Comparison of ENCODE assay signal across 8 mouse cellular contexts in the genomic region with DNA sequence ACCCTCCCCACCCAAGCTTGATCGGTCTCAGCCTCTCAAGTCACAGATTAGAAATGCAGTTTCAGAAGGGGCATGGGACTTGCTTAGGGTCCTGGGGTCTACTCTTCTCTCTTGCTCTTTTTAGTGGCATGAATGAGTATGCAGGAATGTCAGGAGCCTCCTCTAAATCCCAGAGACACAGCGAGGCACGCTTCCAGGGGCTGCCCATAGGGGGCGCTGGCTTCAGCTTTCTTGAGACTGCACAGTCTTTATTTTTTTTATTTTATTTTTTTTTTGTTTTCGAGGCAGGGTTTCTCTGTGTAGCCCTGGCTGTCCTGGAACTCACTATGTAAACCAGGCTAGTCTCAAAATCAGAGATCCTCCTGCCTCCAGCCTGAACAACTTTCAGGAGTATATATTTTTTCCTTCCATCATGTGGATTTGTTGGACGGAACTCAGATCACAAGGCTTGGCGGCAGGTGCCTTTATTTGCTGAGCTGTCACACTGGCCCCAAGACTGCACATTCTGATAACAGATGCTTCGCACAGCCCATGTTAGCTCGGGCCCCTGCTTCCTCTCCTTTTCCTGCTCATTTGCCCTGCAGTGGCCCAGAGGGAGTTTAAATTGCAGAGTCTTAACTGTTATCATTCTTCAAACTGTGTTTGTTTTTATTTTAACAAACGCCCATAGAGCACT. TPM values are rescaled to one million over a fixed set of nuclear protein-coding genes. Genes with fewer than 3 reads are reported as not detected.
DNase-seq lines count a peak whose midpoint lies in the region; ATAC-seq and TF ChIP-seq lines count a peak whose summit lies in the region.

No protein-coding gene starts in this region.

- no peak overlapping the region for H3K4me3 ChIP-seq in kidney, postnatal 0 days (replicated peaks; ENCODE audit: low read depth, low read length)
- H3K4me3 ChIP-seq in kidney, embryonic 15.5 days (replicated peaks): no peak overlapping the region
- H3K4me3 ChIP-seq in ES-E14 (ENCODE audit: insufficient read depth in 1 of 2, low read depth in 1 of 2, low read length in 2 of 2, poor library complexity in 1 of 2, severe bottlenecking in 1 of 2): no peak overlapping the region
- no peak overlapping the region for H3K4me3 ChIP-seq in liver, embryonic 13.5 days (replicated peaks)

- H3K4me1 ChIP-seq in kidney, postnatal 0 days (replicated peaks; ENCODE audit: insufficient read depth, low read length): peaks cover 16% of the 10 kb centered on the region
- H3K4me1 ChIP-seq in kidney, embryonic 15.5 days: peaks cover 37% of the 10 kb centered on the region
- H3K4me1 ChIP-seq in ES-E14 (ENCODE audit: control insufficient read depth in 2 of 2, insufficient read depth in 2 of 2, low read length in 2 of 2, poor library complexity in 1 of 2): peaks cover 2 to 13% of the 10 kb centered on the region in 2 experiments; a peak in 1 of 4 replicates
- H3K4me1 ChIP-seq in liver, embryonic 13.5 days (replicated peaks): peaks cover 25% of the 10 kb centered on the region; the same call in 1 of the 2 replicates

- H3K9ac ChIP-seq in kidney, postnatal 0 days (ENCODE audit: low read depth, low read length): no peak overlapping the region
- no peak overlapping the region for H3K9ac ChIP-seq in kidney, embryonic 15.5 days
- H3K9ac ChIP-seq in ES-E14 (ENCODE audit: insufficient read depth, low read depth, low read length, poor library complexity, severe bottlenecking): no peak overlapping the region
- no peak overlapping the region for H3K9ac ChIP-seq in liver, embryonic 13.5 days

- no peak for ATAC-seq in kidney, postnatal 0 days (replicated peaks; ENCODE audit: low FRiP score, low read depth)
- no peak for ATAC-seq in kidney, embryonic 15.5 days (replicated peaks; ENCODE audit: low FRiP score)
- ATAC-seq in common myeloid progenitor, adult 5-6 weeks (replicated peaks; ENCODE audit: low read depth, poor library complexity, severe bottlenecking): 0 out of 2 replicates have a peak, but pooled peaks have one; percentile 26
- no peak for ATAC-seq in liver, embryonic 13.5 days (ENCODE audit: low read depth)

- H3K27ac ChIP-seq in kidney, postnatal 0 days: no peak overlapping the region
- no peak overlapping the region for H3K27ac ChIP-seq in kidney, embryonic 15.5 days
- H3K27ac ChIP-seq in ES-E14 (ENCODE audit: insufficient read depth, low read depth, low read length, poor library complexity, severe bottlenecking): no peak overlapping the region
- no peak overlapping the region for H3K27ac ChIP-seq in liver, embryonic 13.5 days

- TF ChIP-seq CTCF in kidney, postnatal 0 days (IDR thresholded peaks at IDR 0.05; ENCODE audit: low read depth): peak; percentile 72

- peak; percentile 60 for DNase-seq in adrenal gland, postnatal 10 days
- DNase-seq in adrenal gland, postnatal 4 days (ENCODE audit: low spot score in 2 of 2): no peak
- peak; percentile 71 for DNase-seq in kidney, postnatal 0 days (ENCODE audit: low spot score)
- peak; percentile 82 for DNase-seq in ES-E14 (ENCODE audit: low read depth, low spot score)
- peak; percentile 36 for DNase-seq in liver, embryonic 13.5 days
- DNase-seq in T-cell, adult 2 months (ENCODE audit: low spot score): no peak

- no peaks in the 10 kb centered on the region for H3K36me3 ChIP-seq in kidney, postnatal 0 days (ENCODE audit: insufficient read depth, low read length)
- H3K36me3 ChIP-seq in kidney, embryonic 15.5 days: peaks cover 13% of the 10 kb centered on the region
- no peaks in the 10 kb centered on the region for H3K36me3 ChIP-seq in ES-E14 (ENCODE audit: control insufficient read depth, insufficient read depth, low read length, poor library complexity, severe bottlenecking)
- H3K36me3 ChIP-seq in liver, embryonic 13.5 days: no peaks in the 10 kb centered on the region

- WGBS in kidney, postnatal 0 days: 35% methylated on average over 10 of the region's 10 CpGs
- 32% methylated on average over 10 of the region's 10 CpGs for WGBS in kidney, embryonic 15.5 days
- WGBS in liver, embryonic 13.5 days (ENCODE audit: insufficient replicate concordance): 11% methylated on average over 10 of the region's 10 CpGs

- in situ Hi-C loops in ES-E14 (cut with MboI; ENCODE audit: low sequenced_read_pairs in 2 of 2, unreplicated experiment in 2 of 2): no loop called here

- no peak overlapping the region for H3K4me2 ChIP-seq in kidney, postnatal 0 days (ENCODE audit: low read length)
- no peak overlapping the region for H3K4me2 ChIP-seq in kidney, embryonic 15.5 days
- H3K4me2 ChIP-seq in liver, embryonic 13.5 days: no peak overlapping the region

- H3K27me3 ChIP-seq in kidney, postnatal 0 days (ENCODE audit: insufficient read depth, low read length): peaks cover 14% of the 10 kb centered on the region
- H3K27me3 ChIP-seq in kidney, embryonic 15.5 days: peaks cover 49% of the 10 kb centered on the region
- peaks cover 75% of the 10 kb centered on the region for H3K27me3 ChIP-seq in liver, embryonic 13.5 days

- H3K9me3 ChIP-seq in kidney, postnatal 0 days (replicated peaks; ENCODE audit: low read length): no peaks in the 10 kb centered on the region
- H3K9me3 ChIP-seq in kidney, embryonic 15.5 days (replicated peaks): no peaks in the 10 kb centered on the region
- no peaks in the 10 kb centered on the region for H3K9me3 ChIP-seq in ES-E14 (ENCODE audit: control insufficient read depth, insufficient read depth, low read depth, low read length)
- H3K9me3 ChIP-seq in liver, embryonic 13.5 days (replicated peaks): no peaks in the 10 kb centered on the region

TF ChIP-seq in ES-E14, 5 proteins besides CTCF, POLR2A, EP300 and RAD21:
- TF ChIP-seq ZNF384 (IDR thresholded peaks at IDR 0.05; ENCODE audit: low read depth, low read length) (0 out of 2 replicates have a peak, but pooled peaks have one; percentile 33), MAFK (IDR thresholded peaks at IDR 0.05; ENCODE audit: insufficient read depth, low read depth, low read length) (no peak)
TF ChIP-seq in ES-E14: peak in this region for 1.

RNA-seq across cellular contexts. Expression of a gene that starts 9.8 kb away (rescaled TPM):
- 10 to 100 TPM; 58.6 to 61.8 TPM for total RNA-seq in adrenal gland, postnatal 10 days (2021)
- total RNA-seq in adrenal gland, postnatal 4 days (2021): 10 to 100 TPM; 71.3 to 82.4 TPM
- polyA plus RNA-seq in kidney, postnatal 0 days (2015; fragmentation: Nextera tagmentation; extraction: Ambion mirVana): 69.5 and 72.5 TPM in 2 replicates
- polyA plus RNA-seq in kidney, embryonic 15.5 days (2015; fragmentation: Nextera tagmentation; extraction: Ambion mirVana): 74.7 and 78.7 TPM in 2 replicates
- total RNA-seq in ES-E14 (2012; rRNA removed): 40.2 and 51.6 TPM in 2 replicates
- 61.7 and 73.9 TPM in 2 replicates for total RNA-seq in common myeloid progenitor, adult 5-6 weeks (2017)
- polyA plus RNA-seq in liver, embryonic 13.5 days (2015; fragmentation: Nextera tagmentation; extraction: Ambion mirVana): 37.1 and 41.7 TPM in 2 replicates

RNA-seq across cellular contexts. Expression of a gene that starts 24.3 kb away (rescaled TPM):
- 1 to 10 TPM; 2.5 to 3.3 TPM for total RNA-seq in adrenal gland, postnatal 10 days (2021)
- 10 to 100 TPM; 10.4 to 11.9 TPM for total RNA-seq in adrenal gland, postnatal 4 days (2021)
- polyA plus RNA-seq in kidney, postnatal 0 days (2015; fragmentation: Nextera tagmentation; extraction: Ambion mirVana): 0.40 and 0.45 TPM in 2 replicates
- 1.5 and 2.1 TPM in 2 replicates for polyA plus RNA-seq in kidney, embryonic 15.5 days (2015; fragmentation: Nextera tagmentation; extraction: Ambion mirVana)
- total RNA-seq in ES-E14 (2012; rRNA removed): not detected in 2 replicates
- not detected in 2 replicates for total RNA-seq in common myeloid progenitor, adult 5-6 weeks (2017)
- 0.14 and 0.25 TPM in 2 replicates for polyA plus RNA-seq in liver, embryonic 13.5 days (2015; fragmentation: Nextera tagmentation; extraction: Ambion mirVana)

RNA-seq across cellular contexts. Expression of a gene that starts 50.8 kb away (rescaled TPM):
- 10 to 100 TPM; 12.8 to 30.6 TPM for total RNA-seq in adrenal gland, postnatal 10 days (2021)
- total RNA-seq in adrenal gland, postnatal 4 days (2021): 10 to 100 TPM; 32.4 to 33.7 TPM
- polyA plus RNA-seq in kidney, postnatal 0 days (2015; fragmentation: Nextera tagmentation; extraction: Ambion mirVana): 40.1 and 44.3 TPM in 2 replicates
- 45.1 and 53.9 TPM in 2 replicates for polyA plus RNA-seq in kidney, embryonic 15.5 days (2015; fragmentation: Nextera tagmentation; extraction: Ambion mirVana)
- 16.9 and 31.2 TPM in 2 replicates for total RNA-seq in ES-E14 (2012; rRNA removed)
- not detected in 2 replicates for total RNA-seq in common myeloid progenitor, adult 5-6 weeks (2017)
- 10.3 and 10.7 TPM in 2 replicates for polyA plus RNA-seq in liver, embryonic 13.5 days (2015; fragmentation: Nextera tagmentation; extraction: Ambion mirVana)

RNA-seq across cellular contexts. Expression of a gene that starts 53.2 kb away (rescaled TPM):
- total RNA-seq in adrenal gland, postnatal 10 days (2021): 10 to 100 TPM; 36.9 to 43.6 TPM
- total RNA-seq in adrenal gland, postnatal 4 days (2021): 10 to 100 TPM; 60.3 to 62.6 TPM
- polyA plus RNA-seq in kidney, postnatal 0 days (2015; fragmentation: Nextera tagmentation; extraction: Ambion mirVana): 37.1 and 38.3 TPM in 2 replicates
- polyA plus RNA-seq in kidney, embryonic 15.5 days (2015; fragmentation: Nextera tagmentation; extraction: Ambion mirVana): 35.5 and 40.6 TPM in 2 replicates
- 43.5 and 80.3 TPM in 2 replicates for total RNA-seq in ES-E14 (2012; rRNA removed)
- 0.92 and 2.1 TPM in 2 replicates for total RNA-seq in common myeloid progenitor, adult 5-6 weeks (2017)
- polyA plus RNA-seq in liver, embryonic 13.5 days (2015; fragmentation: Nextera tagmentation; extraction: Ambion mirVana): 5.6 and 5.7 TPM in 2 replicates

RNA-seq across cellular contexts. Expression of a gene that starts 53.4 kb away (rescaled TPM):
- total RNA-seq in adrenal gland, postnatal 10 days (2021): 1 to 10 TPM; 2.5 to 3.8 TPM
- total RNA-seq in adrenal gland, postnatal 4 days (2021): 1 to 10 TPM; 4.0 to 5.0 TPM
- 0.61 and 1.3 TPM in 2 replicates for polyA plus RNA-seq in kidney, postnatal 0 days (2015; fragmentation: Nextera tagmentation; extraction: Ambion mirVana)
- 0.63 and 1.2 TPM in 2 replicates for polyA plus RNA-seq in kidney, embryonic 15.5 days (2015; fragmentation: Nextera tagmentation; extraction: Ambion mirVana)
- 1.6 TPM in 2 replicates for total RNA-seq in ES-E14 (2012; rRNA removed)
- 0.32 TPM in 1 of 2 replicates, not detected in the other for total RNA-seq in common myeloid progenitor, adult 5-6 weeks (2017)
- polyA plus RNA-seq in liver, embryonic 13.5 days (2015; fragmentation: Nextera tagmentation; extraction: Ambion mirVana): 0.08 and 0.10 TPM in 2 replicates

Comparison
In these comparisons a context has a peak if more than half of its experiments do, and no peak if none do; other contexts are left out.
1. DNase-seq: peak in adrenal gland, postnatal 10 days (single experiment), kidney, postnatal 0 days (single experiment), ES-E14 (single experiment) and liver, embryonic 13.5 days (single experiment); none in adrenal gland, postnatal 4 days (0 of 2) and T-cell, adult 2 months (single experiment).
2. RNA of a gene that starts 50.8 kb away (total RNA-seq): 32.4 to 33.7 TPM in adrenal gland, postnatal 4 days, 16.9 to 31.2 TPM in ES-E14 and 12.8 to 30.6 TPM in adrenal gland, postnatal 10 days; not detected in common myeloid progenitor, adult 5-6 weeks; every median in the first group is over 10 times any median in the second.